Mouse (Mus musculus) heart, postnatal 0 days (tissue): ENCODE data around the gene C1ql2. TPM values are rescaled to one million over a fixed set of nuclear protein-coding genes. Genes with fewer than 3 reads are reported as not detected.
A peak's percentile ranks its signal among the peaks of the same experiment; 100 is the strongest.

Experiments
- ATAC-seq: fragments of 200-750 bp; cut with Nextera tagmentation; 2 replicates; pipeline ENCODE4 v1.8.0; 2017; ENCODE audit warnings: low read depth, moderate number of reproducible peaks, moderate library complexity; ENCODE audit not compliant: insufficient read depth
- DNase-seq: peaks from one replicate; pipeline ENCODE4 v3.0.0-alpha.2; 2016; ENCODE audit warnings: low spot score
- H3K27ac ChIP-seq: fragments of 300-500 bp; sonication (generic); 2 replicates; pipeline ENCODE4 v1.5.1; 2014; ENCODE audit warnings: low read depth, mild to moderate bottlenecking
- H3K27me3 ChIP-seq: fragments of 300-500 bp; sonication (generic); 2 replicates; pipeline ENCODE4 v1.6.1; 2014; ENCODE audit warnings: low read length, mixed read lengths; ENCODE audit not compliant: control insufficient read depth, insufficient read depth
- H3K36me3 ChIP-seq: fragments of 300-500 bp; sonication (generic); replicated peaks from 2 replicates; pipeline ENCODE4 v1.6.1; 2014; ENCODE audit warnings: low read length, mixed read lengths; ENCODE audit not compliant: control insufficient read depth, insufficient read depth
- H3K4me1 ChIP-seq: fragments of 300-500 bp; sonication (generic); 2 replicates; pipeline ENCODE4 v1.6.1; 2014; ENCODE audit warnings: antibody characterized with exemption; ENCODE audit not compliant: control insufficient read depth, insufficient read depth
- H3K4me2 ChIP-seq: fragments of 300-500 bp; sonication (generic); 2 replicates; pipeline ENCODE4 v1.6.1; 2014; ENCODE audit warnings: low read depth, mild to moderate bottlenecking, low read length, moderate library complexity
- H3K4me3 ChIP-seq: fragments of 300-500 bp; sonication (generic); 2 replicates; pipeline ENCODE4 v1.5.1; 2014; ENCODE audit warnings: low read depth, low read length
- H3K9ac ChIP-seq: fragments of 300-500 bp; sonication (generic); replicated peaks from 2 replicates; pipeline ENCODE4 v1.6.1; 2014; ENCODE audit warnings: low read depth, low read length, mixed read lengths
- H3K9me3 ChIP-seq: fragments of 300-500 bp; sonication (generic); replicated peaks from 2 replicates; pipeline ENCODE4 v1.6.1; 2016; ENCODE audit warnings: low read length; ENCODE audit not compliant: control insufficient read depth
- CTCF ChIP-seq: IDR thresholded peaks from 2 replicates; pipeline ENCODE4 v1.5.1; 2016; ENCODE audit warnings: antibody characterized with exemption, control low read depth, low read depth
- EP300 ChIP-seq: IDR thresholded peaks from 2 replicates; pipeline ENCODE4 v1.6.1; 2016; ENCODE audit warnings: antibody characterized with exemption, low read depth
- WGBS: fragments of 180-500 bp; shearing (Covaris S2); extraction: QIAGEN DNeasy Blood & Tissue Kit; methylation state at CpG from one replicate; pipeline ENCODE4 v1.1.7; 2014; 5-methylcytosine and 5-hydroxymethylcytosine counted together
- polyA plus RNA-seq: library from polyadenylated mRNA; unstranded; fragments of >200 nt; fragmentation: Nextera tagmentation; extraction: Ambion mirVana; gene quantifications from 2 replicates; pipeline ENCODE4 v1.2.1, GENCODE M21; 2015
- total RNA-seq: library from RNA; depleted of rRNA; stranded (reverse); fragments of >200 nt; gene quantifications from 2 replicates; pipeline ENCODE4 v1.2.3, GENCODE M21; 2014; ENCODE audit warnings: low replicate concordance

C1ql2 gene
- total and polyA plus RNA-seq, 2 experiments from 2014 or later, result not detected

DNA sequence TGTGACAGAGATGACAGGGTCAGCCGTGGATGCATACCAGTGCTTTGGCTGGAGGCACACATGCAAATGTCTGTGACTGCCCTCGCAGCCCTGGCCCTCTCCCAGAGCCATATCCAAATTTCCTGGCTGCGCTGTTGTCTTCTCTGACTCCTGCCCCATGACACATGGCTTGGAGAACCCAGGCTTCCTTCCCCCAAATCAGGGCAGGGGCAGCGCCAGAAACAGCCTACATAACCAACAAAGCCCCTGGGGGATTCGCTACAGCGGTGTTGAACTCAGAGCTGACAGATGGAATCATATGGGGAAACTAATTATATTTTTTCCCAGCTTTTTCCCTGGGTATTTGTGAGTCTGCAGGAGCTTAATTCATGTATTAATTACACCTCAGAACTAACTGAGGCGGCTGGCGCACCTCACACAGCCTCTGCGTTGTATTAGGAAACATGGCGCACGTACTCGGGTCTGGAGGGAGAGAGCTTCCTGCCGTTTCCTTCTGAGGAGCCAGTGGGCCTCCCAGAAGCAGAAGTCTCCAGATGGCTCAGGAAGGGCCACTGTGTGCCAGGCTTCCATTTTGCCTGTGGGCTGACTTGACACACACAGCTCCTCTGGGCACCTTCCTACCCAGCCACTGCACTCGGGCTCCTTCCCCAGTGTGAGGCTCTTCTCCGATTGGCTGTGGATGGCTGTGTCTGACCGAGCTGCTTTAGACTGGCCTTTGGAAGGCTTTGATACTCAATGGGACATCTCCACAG lies 18.9 kb upstream of the C1ql2 start:
- H3K4me2 ChIP-seq, result no peak overlapping the region
- WGBS, result 82% methylated on average over 16 of the region's 16 CpGs
- H3K27ac ChIP-seq, result no peak overlapping the region
- H3K9me3 ChIP-seq, result no peaks in the 10 kb centered on the region
- DNase-seq (no peak), ATAC-seq (no peak)
- TF ChIP-seq EP300 (no peak), CTCF (no peak)
- no peaks in the 10 kb centered on the region for H3K4me1 ChIP-seq
- no peaks in the 10 kb centered on the region for H3K36me3 ChIP-seq
- H3K4me3 ChIP-seq, result no peak overlapping the region
- H3K27me3 ChIP-seq, result no peaks in the 10 kb centered on the region
- no peak overlapping the region for H3K9ac ChIP-seq

- Histone ChIP-seq H3K9me3 (no peaks in the 10 kb centered on the region), H3K4me1 (no peaks in the 10 kb centered on the region), H3K9ac (no peak overlapping the region), H3K27ac (no peak overlapping the region), H3K27me3 (no peaks in the 10 kb centered on the region), H3K4me3 (no peak overlapping the region), H3K36me3 (no peaks in the 10 kb centered on the region), H3K4me2 (no peak overlapping the region)
- ATAC-seq (no peak), DNase-seq (no peak)
- WGBS, result 76% methylated on average over 5 of the region's 5 CpGs
- TF ChIP-seq CTCF, result no peak
- TF ChIP-seq EP300, result no peak
Observed at GRCm38 (mm10) chr1:120323131-120323561, 17.2 kb upstream of the C1ql2 start.

DNA sequence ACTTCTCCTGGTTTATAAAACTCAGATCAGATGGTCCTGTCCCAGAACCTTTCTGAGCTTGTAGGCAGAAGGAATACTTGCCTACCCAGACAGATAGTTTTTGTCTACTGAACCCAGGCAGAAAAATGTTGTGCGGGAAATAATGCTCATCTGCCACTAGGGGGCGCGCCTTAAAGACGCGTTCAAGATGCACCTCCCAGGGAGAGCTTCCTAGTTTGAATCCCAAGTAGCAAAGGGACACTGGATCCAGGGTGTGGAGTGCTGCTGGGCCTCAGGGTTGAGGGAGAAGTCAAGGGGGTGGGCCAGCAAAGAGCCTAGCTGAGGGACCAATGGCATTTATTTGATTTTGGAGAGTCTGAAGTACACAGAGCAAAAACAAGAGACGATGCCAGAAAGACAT lies 12.7 kb upstream of the C1ql2 start:
- no peaks in the 10 kb centered on the region for H3K9me3 ChIP-seq
- H3K27ac ChIP-seq, result no peak overlapping the region
- ATAC-seq (no peak), DNase-seq (peak; percentile 39)
- peak; percentile 66 for TF ChIP-seq CTCF
- TF ChIP-seq EP300, result no peak
- H3K36me3 ChIP-seq, result no peaks in the 10 kb centered on the region
- H3K9ac ChIP-seq, result no peak overlapping the region
- no peaks in the 10 kb centered on the region for H3K27me3 ChIP-seq
- H3K4me1 ChIP-seq, result no peaks in the 10 kb centered on the region
- no peak overlapping the region for H3K4me2 ChIP-seq
- H3K4me3 ChIP-seq, result no peak overlapping the region
- 14% methylated on average over 6 of the region's 6 CpGs for WGBS

DNA sequence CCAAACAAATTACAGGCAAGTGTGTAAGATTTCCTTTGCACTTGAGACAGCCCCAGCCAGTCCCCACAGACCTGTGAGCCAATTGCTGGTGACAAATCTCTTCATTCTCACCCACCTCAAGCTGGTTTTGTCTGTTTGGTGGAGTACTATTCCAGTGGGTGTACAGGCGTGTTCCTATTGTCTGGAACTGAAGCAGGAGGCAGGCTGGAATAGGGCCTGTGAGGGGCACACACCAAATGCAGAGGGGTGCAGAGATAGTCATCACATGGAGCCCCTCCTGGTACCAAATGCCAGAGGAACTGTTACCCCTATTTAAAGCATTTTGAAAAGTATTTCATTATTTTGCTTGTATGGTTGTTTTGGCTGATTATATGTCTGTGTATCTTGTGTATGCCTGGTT lies 12.2 kb upstream of the C1ql2 start:
- Histone ChIP-seq H3K4me2 (no peak overlapping the region), H3K4me1 (no peaks in the 10 kb centered on the region), H3K27me3 (no peaks in the 10 kb centered on the region), H3K9ac (no peak overlapping the region), H3K9me3 (no peaks in the 10 kb centered on the region), H3K4me3 (no peak overlapping the region), H3K36me3 (no peaks in the 10 kb centered on the region), H3K27ac (no peak overlapping the region)
- ATAC-seq (no peak), DNase-seq (no peak)
- 19% methylated on average over 1 of the region's 1 CpGs for WGBS
- TF ChIP-seq EP300, result no peak

DNA sequence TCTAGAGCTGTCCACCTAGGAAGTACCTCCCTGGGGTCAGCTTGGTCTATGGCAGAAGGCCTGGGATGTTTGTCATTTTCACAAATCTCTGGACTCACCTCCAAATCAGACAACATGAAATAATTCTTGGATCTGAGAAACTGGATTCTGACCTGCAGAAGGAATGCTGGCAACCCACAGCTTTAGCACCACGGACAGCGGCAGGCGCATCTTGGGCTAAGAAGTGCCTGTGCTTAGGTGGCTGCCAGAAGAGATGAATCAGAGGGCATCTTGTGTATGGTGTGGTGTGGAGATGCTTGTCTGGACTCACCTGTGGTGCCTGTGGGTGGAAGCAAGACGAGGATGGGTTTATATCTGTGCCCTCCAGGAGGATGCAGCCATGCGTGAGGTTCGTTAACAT lies 8.5 kb upstream of the C1ql2 start:
- no peaks in the 10 kb centered on the region for H3K4me1 ChIP-seq

DNA sequence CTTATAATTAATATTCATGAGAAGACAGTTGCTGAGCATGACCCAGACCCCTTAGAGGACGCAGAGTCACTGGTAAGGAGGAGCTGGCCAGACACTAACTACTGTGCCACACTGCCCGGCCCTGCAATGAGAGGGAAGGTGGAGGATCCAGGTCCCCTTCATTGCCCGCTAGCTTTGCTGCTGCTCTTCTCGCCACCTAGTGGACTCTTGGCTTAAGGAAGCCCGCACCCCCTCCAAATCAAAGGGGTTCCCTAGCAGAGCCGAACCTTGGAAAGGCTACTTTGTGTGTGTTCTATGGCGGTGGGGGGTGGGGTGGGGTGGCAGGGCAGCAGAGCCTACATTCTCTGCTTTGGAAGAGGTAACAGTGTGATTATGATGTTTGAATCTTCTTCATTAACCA lies 2.4 kb upstream of the C1ql2 start:
- no peak for TF ChIP-seq EP300
- no peak for TF ChIP-seq CTCF
- H3K9me3 ChIP-seq, result no peaks in the 10 kb centered on the region
- no peak overlapping the region for H3K4me3 ChIP-seq
- ATAC-seq, result no peak
- no peaks in the 10 kb centered on the region for H3K4me1 ChIP-seq
- no peak overlapping the region for H3K9ac ChIP-seq
- 25% methylated on average over 7 of the region's 7 CpGs for WGBS
- H3K4me2 ChIP-seq, result no peak overlapping the region
- peaks cover 69% of the 10 kb centered on the region for H3K27me3 ChIP-seq
- H3K36me3 ChIP-seq, result no peaks in the 10 kb centered on the region
- no peak for DNase-seq
- H3K27ac ChIP-seq, result no peak overlapping the region

More for the DNA sequence above, 8.5 kb upstream of the C1ql2 start:
- H3K4me2 ChIP-seq, result no peak overlapping the region
- H3K27ac ChIP-seq, result no peak overlapping the region
- H3K36me3 ChIP-seq, result no peaks in the 10 kb centered on the region
- H3K4me3 ChIP-seq, result no peak overlapping the region
- peaks cover 8% of the 10 kb centered on the region for H3K27me3 ChIP-seq
- no peaks in the 10 kb centered on the region for H3K9me3 ChIP-seq
- 39% methylated on average over 6 of the region's 6 CpGs for WGBS
- TF ChIP-seq CTCF (no peak), EP300 (no peak)
- ATAC-seq (no peak), DNase-seq (peak; percentile 9)
- H3K9ac ChIP-seq, result no peak overlapping the region
